Mouse (Mus musculus) myocyte (in vitro differentiated cells): ENCODE results near the gene Lmnb2. TPM values are rescaled to one million over a fixed set of nuclear protein-coding genes. Genes with fewer than 3 reads are reported as not detected.

Source experiments
- H3K27me3 ChIP-seq: one replicate; pipeline ENCODE4 v1.6.1; 2011; ENCODE audit not compliant: control insufficient read depth, insufficient read depth, insufficient read length
- H3K36me3 ChIP-seq: one replicate; pipeline ENCODE4 v1.6.1; 2011; ENCODE audit not compliant: control insufficient read depth, insufficient read depth
- H3K4me2 ChIP-seq: one replicate; pipeline ENCODE4 v1.6.1; 2011; ENCODE audit warnings: low read depth, control low read depth
- H3K4me3 ChIP-seq: one replicate; pipeline ENCODE4 v1.5.1; 2011; ENCODE audit warnings: mild to moderate bottlenecking, control low read depth, moderate library complexity
- H3K79me2 ChIP-seq: one replicate; pipeline ENCODE4 v1.6.1; 2011; ENCODE audit not compliant: control insufficient read depth, insufficient read depth
- H3ac ChIP-seq: one replicate; pipeline ENCODE4 v1.6.1; 2011; ENCODE audit not compliant: control insufficient read depth, insufficient read length
- CEBPB ChIP-seq: IDR thresholded peaks from 2 replicates; pipeline ENCODE4 v1.6.1; 2011; ENCODE audit warnings: mild to moderate bottlenecking, moderate library complexity; ENCODE audit not compliant: poor library complexity, insufficient read depth, severe bottlenecking
- E2F4 ChIP-seq: IDR thresholded peaks from one replicate; pipeline ENCODE4 v1.6.1; 2011; ENCODE audit warnings: mild to moderate bottlenecking, control low read depth, moderate library complexity; ENCODE audit not compliant: insufficient read depth
- MAX ChIP-seq: IDR thresholded peaks from one replicate; pipeline ENCODE4 v1.6.1; 2011; ENCODE audit warnings: low read depth, mild to moderate bottlenecking, control low read depth
- MYOD1 ChIP-seq, 3 experiments: IDR thresholded peaks; one replicate each; pipeline ENCODE4 v1.6.1; 2011; ENCODE audit warnings: control low read depth in 2 of 3, low read depth in 2 of 3, mild to moderate bottlenecking in 2 of 3, moderate library complexity in 1 of 3; ENCODE audit not compliant: insufficient read length in 2 of 3, control insufficient read depth in 1 of 3
- MYOG ChIP-seq, 3 experiments: IDR thresholded peaks; one replicate each; pipeline ENCODE4 v1.6.1; 2011; ENCODE audit warnings: control low read depth in 2 of 3, low read depth in 2 of 3, mild to moderate bottlenecking in 2 of 3; ENCODE audit not compliant: insufficient read length in 2 of 3, control insufficient read depth in 1 of 3, insufficient read depth in 1 of 3
- POLR2A ChIP-seq: IDR thresholded peaks from one replicate; pipeline ENCODE4 v1.6.1; 2011; ENCODE audit warnings: low read depth, mild to moderate bottlenecking, control low read depth, moderate library complexity; ENCODE audit not compliant: insufficient read length
- POLR2AphosphoS2 ChIP-seq: IDR thresholded peaks from one replicate; pipeline ENCODE4 v1.6.1; 2011; ENCODE audit warnings: low read depth, control low read depth; ENCODE audit not compliant: insufficient read length
- REST ChIP-seq: IDR thresholded peaks from one replicate; pipeline ENCODE4 v1.6.1; 2011; ENCODE audit warnings: mild to moderate bottlenecking, control low read depth, moderate library complexity; ENCODE audit not compliant: insufficient read depth, insufficient read length
- SRF ChIP-seq: IDR thresholded peaks from one replicate; pipeline ENCODE4 v1.6.1; 2011; ENCODE audit warnings: low read depth; ENCODE audit not compliant: control insufficient read depth, insufficient read length
- TCF12 ChIP-seq: IDR thresholded peaks from one replicate; pipeline ENCODE4 v1.6.1; 2011; ENCODE audit warnings: mild to moderate bottlenecking, control low read depth; ENCODE audit not compliant: poor library complexity, insufficient read depth, severe bottlenecking
- TCF3 ChIP-seq: IDR thresholded peaks from one replicate; pipeline ENCODE4 v1.6.1; 2011; ENCODE audit warnings: low read depth, control low read depth; ENCODE audit not compliant: insufficient read length
- USF1 ChIP-seq: IDR thresholded peaks from one replicate; pipeline ENCODE4 v1.6.1; 2011; ENCODE audit warnings: low read depth, mild to moderate bottlenecking, control low read depth, moderate library complexity
- polyA plus RNA-seq: library from polyadenylated mRNA; unstranded; fragments of >200 nt; fragmentation: generic; extraction: Trizol; gene quantifications from one replicate; pipeline ENCODE4 v1.2.1, GENCODE M21; 2012; ENCODE audit warnings: missing spikeins

Gene Lmnb2
- polyA plus RNA-seq, 1 experiment: 65.2 TPM

DNA sequence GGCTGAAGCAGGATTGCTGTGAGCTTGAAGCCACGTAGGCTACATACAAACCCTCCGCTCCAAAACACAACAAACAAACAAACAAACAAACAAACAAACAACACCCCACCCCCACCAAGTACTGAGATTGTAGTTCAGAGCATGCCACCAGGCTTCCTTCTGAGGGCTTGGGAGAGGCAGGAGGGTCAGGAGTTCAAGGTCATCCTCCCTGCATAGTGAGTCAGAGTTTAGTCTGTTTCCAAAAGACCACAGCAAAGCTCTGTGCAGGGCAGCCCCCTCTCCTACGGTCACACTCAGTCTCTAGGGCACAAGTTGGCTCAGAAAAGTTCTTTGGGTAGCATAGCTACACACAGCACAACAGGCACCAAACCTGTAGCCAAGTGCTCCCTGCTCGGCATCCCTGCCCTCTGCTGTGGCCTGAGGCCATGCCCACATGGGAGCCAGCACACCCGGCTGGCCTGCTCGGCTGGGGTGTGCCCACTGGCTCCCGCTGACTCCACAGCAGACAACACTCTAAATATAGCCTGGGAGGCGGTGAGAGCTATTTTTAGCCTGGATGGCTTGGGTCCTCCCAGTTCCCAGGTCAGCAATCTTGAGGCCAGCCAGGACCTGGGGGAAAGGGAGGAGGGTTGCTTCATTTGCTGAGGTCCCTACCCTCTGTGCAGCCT is 22.4 kb upstream of the Lmnb2 start:
- Histone ChIP-seq H3K79me2 (no peaks in the 10 kb centered on the region), H3ac (no peak overlapping the region), H3K4me3 (no peak overlapping the region), H3K27me3 (no peaks in the 10 kb centered on the region), H3K36me3 (no peaks in the 10 kb centered on the region), H3K4me2 (peak overlapping the region; percentile 66)
- TF ChIP-seq MAX (no peak), MYOD1 (IDR thresholded peaks at IDR 0.05; ENCODE audit: control insufficient read depth in 1 of 3, insufficient read length in 2 of 3, low read depth in 2 of 3) (peak in 2 of 3 experiments; percentile 44 to 71), REST (no peak), E2F4 (no peak), SRF (peak; percentile 5), POLR2A (peak; percentile 27), USF1 (no peak), TCF12 (peak; percentile 44), CEBPB (no peak), MYOG (IDR thresholded peaks at IDR 0.05; ENCODE audit: control insufficient read depth in 1 of 3, insufficient read depth in 1 of 3, insufficient read length in 2 of 3, low read depth in 2 of 3) (peak; percentile 33 to 93 (median 69)), TCF3 (peak; percentile 36)

DNA sequence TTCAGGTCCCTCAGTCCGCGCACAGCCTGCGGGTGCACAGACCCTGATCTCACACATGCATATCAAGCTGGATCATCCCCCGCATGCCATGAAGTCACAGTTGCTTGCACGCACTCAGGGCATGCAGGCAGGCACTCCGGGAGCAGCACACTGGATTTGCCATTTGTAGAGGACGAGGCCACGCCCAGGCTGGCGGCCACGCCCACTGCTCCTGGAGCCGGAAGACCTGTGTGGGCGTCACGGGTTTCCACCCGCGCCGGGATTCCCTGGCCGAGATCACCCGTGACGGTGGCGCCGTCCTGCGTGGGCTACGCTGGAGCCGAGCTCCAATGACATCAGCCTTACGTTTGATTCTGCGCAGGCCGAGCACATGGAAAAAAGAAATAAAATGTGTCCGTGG is 21.6 kb upstream of the Lmnb2 start:
- Histone ChIP-seq H3ac (no peak overlapping the region), H3K4me2 (peak overlapping the region; percentile 66), H3K36me3 (no peaks in the 10 kb centered on the region), H3K4me3 (no peak overlapping the region), H3K79me2 (no peaks in the 10 kb centered on the region), H3K27me3 (no peaks in the 10 kb centered on the region)
- no peak for TF ChIP-seq E2F4
- TF ChIP-seq TCF3: no peak
- no peak for TF ChIP-seq MAX
- peak in 1 of 3 experiments; percentile 59 for TF ChIP-seq MYOD1 (IDR thresholded peaks at IDR 0.05; ENCODE audit: control insufficient read depth in 1 of 3, insufficient read length in 2 of 3, low read depth in 2 of 3)
- TF ChIP-seq USF1: no peak
- TF ChIP-seq MYOG (IDR thresholded peaks at IDR 0.05; ENCODE audit: control insufficient read depth in 1 of 3, insufficient read depth in 1 of 3, insufficient read length in 2 of 3, low read depth in 2 of 3): peak in 2 of 3 experiments; percentile 43 to 78
- TF ChIP-seq SRF: no peak
- peak; percentile 63 for TF ChIP-seq POLR2A
- TF ChIP-seq POLR2AphosphoS2: no peak

DNA sequence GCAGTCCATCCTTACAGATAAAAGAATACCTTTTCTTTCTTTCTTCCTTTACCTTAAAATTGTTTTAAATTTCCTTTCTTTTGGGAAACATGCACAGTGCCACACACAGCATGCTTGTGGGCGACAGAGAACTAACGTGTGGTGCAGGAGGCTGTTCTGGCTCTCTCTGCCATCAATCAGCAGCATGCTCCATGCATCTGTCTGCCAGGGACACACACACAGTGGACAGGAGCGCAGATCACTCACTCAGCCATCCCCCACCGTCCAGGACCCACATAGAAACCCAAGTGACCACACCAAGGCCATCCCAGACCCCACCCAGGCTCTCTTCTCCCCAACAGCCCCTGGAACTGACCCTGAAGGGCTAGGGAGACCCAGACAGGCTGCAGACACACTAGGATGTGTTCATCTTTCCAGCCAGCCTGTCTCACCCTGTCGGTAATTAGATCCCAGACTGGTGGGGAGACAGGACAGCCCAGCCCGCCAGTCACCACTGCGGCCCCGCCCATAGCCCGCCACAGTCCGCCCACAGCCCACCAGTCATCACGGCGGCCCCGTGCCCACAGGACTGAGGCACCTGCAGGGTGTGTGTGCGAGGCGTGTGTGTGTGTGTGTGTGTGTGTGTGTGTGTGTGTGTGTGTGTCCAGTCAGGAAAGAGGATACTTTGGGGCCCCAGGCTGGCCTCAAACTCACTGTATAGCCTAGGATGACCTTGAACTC is 20.9 kb upstream of the Lmnb2 start:
- no peaks in the 10 kb centered on the region for H3K36me3 ChIP-seq
- no peak overlapping the region for H3K4me3 ChIP-seq
- peak in 2 of 3 experiments; percentile 86 to 90 for TF ChIP-seq MYOD1 (IDR thresholded peaks at IDR 0.05; ENCODE audit: control insufficient read depth in 1 of 3, insufficient read length in 2 of 3, low read depth in 2 of 3)
- no peak for TF ChIP-seq E2F4
- TF ChIP-seq TCF3: peak; percentile 46
- TF ChIP-seq TCF12: peak; percentile 40
- no peak for TF ChIP-seq REST
- no peak for TF ChIP-seq POLR2A
- TF ChIP-seq CEBPB: no peak
- no peak for TF ChIP-seq SRF
- no peak for TF ChIP-seq USF1
- TF ChIP-seq MAX: no peak
- peak in 2 of 3 experiments; percentile 87 to 91 for TF ChIP-seq MYOG (IDR thresholded peaks at IDR 0.05; ENCODE audit: control insufficient read depth in 1 of 3, insufficient read depth in 1 of 3, insufficient read length in 2 of 3, low read depth in 2 of 3)
- no peak for TF ChIP-seq POLR2AphosphoS2

DNA sequence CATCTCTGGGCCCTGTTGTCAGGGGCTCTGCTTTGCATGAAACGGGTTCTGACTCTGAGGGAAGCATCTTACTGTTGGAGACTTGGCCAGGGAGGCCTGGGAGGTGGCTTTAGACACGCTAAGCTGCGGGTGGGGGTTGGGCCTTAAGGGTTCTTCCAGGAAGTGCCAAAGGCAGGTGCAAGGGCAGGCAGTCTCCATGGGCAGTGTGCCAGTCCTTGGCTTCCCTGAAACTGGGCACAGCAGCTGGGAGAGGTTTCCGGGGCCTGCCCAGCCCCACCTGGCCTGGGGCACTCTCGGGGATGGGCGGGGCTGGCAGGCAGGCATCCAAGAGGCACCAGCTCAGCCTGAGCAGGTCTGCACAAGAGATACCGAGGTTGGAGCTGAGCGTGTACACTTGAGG is 19.6 kb upstream of the Lmnb2 start:
- peak overlapping the region; percentile 58 for H3K4me2 ChIP-seq
- H3K36me3 ChIP-seq: no peaks in the 10 kb centered on the region
- H3K79me2 ChIP-seq: no peaks in the 10 kb centered on the region
- no peak overlapping the region for H3ac ChIP-seq
- no peaks in the 10 kb centered on the region for H3K27me3 ChIP-seq
- TF ChIP-seq POLR2AphosphoS2: no peak
- peak; percentile 62 to 97 (median 97) for TF ChIP-seq MYOD1 (IDR thresholded peaks at IDR 0.05; ENCODE audit: control insufficient read depth in 1 of 3, insufficient read length in 2 of 3, low read depth in 2 of 3)
- no peak for TF ChIP-seq REST
- TF ChIP-seq MYOG (IDR thresholded peaks at IDR 0.05; ENCODE audit: control insufficient read depth in 1 of 3, insufficient read depth in 1 of 3, insufficient read length in 2 of 3, low read depth in 2 of 3): peak; percentile 76 to 99 (median 93)
- peak; percentile 88 for TF ChIP-seq TCF3
- peak; percentile 88 for TF ChIP-seq TCF12
- no peak overlapping the region for H3K4me3 ChIP-seq

More for the DNA sequence above, 20.9 kb upstream of the Lmnb2 start:
- Histone ChIP-seq H3K27me3 (no peaks in the 10 kb centered on the region), H3K79me2 (no peaks in the 10 kb centered on the region), H3ac (no peak overlapping the region), H3K4me2 (peak overlapping the region; percentile 66)
